Mouse (Mus musculus) hindbrain, postnatal 0 days (tissue): ENCODE measurements around the gene Palm2. TPM values are rescaled to one million over a fixed set of nuclear protein-coding genes. Genes with fewer than 3 reads are reported as not detected.

Experiments used
- ATAC-seq: fragments of 200-750 bp; cut with Nextera tagmentation; 2 replicates; pipeline ENCODE4 v1.8.0; 2017; ENCODE audit warnings: mild to moderate bottlenecking, moderate TSS enrichment, moderate library complexity
- DNase-seq: peaks from one replicate; pipeline ENCODE4 v3.0.0-alpha.2; 2015; ENCODE audit warnings: low spot score
- H3K27ac ChIP-seq: fragments of 300-500 bp; sonication (generic); 2 replicates; pipeline ENCODE4 v1.5.1; 2014; ENCODE audit warnings: mild to moderate bottlenecking
- H3K27me3 ChIP-seq: fragments of 300-500 bp; sonication (generic); 2 replicates; pipeline ENCODE4 v1.6.1; 2014; ENCODE audit warnings: low read length, mixed read lengths; ENCODE audit not compliant: insufficient read depth
- H3K36me3 ChIP-seq: fragments of 300-500 bp; sonication (generic); 2 replicates; pipeline ENCODE4 v1.6.1; 2014; ENCODE audit warnings: low read length, mixed read lengths; ENCODE audit not compliant: insufficient read depth
- H3K4me1 ChIP-seq: fragments of 300-500 bp; sonication (generic); 2 replicates; pipeline ENCODE4 v1.6.1; 2014; ENCODE audit warnings: antibody characterized with exemption, low read length, mixed read lengths; ENCODE audit not compliant: insufficient read depth
- H3K4me2 ChIP-seq: fragments of 300-500 bp; sonication (generic); 2 replicates; pipeline ENCODE4 v1.6.1; 2014; ENCODE audit warnings: low read depth, mild to moderate bottlenecking, low read length, moderate library complexity, mixed read lengths
- H3K4me3 ChIP-seq: fragments of 300-500 bp; sonication (generic); 2 replicates; pipeline ENCODE4 v1.5.1; 2014; ENCODE audit warnings: low read length
- H3K9ac ChIP-seq: fragments of 300-500 bp; sonication (generic); replicated peaks from 2 replicates; pipeline ENCODE4 v1.6.1; 2014; ENCODE audit warnings: mild to moderate bottlenecking, low read length, moderate library complexity, mixed read lengths
- H3K9me3 ChIP-seq: fragments of 300-500 bp; sonication (generic); 2 replicates; pipeline ENCODE4 v1.6.1; 2016; ENCODE audit warnings: low read length, mixed read lengths
- CTCF ChIP-seq: IDR thresholded peaks from 2 replicates; pipeline ENCODE4 v1.5.1; 2016; ENCODE audit warnings: antibody characterized with exemption, control low read depth, low read depth
- WGBS: fragments of 180-500 bp; shearing (Covaris S2); extraction: QIAGEN DNeasy Blood & Tissue Kit; methylation state at CpG from one replicate; pipeline ENCODE4 v1.1.7; 2014; 5-methylcytosine and 5-hydroxymethylcytosine counted together
- polyA plus RNA-seq: library from polyadenylated mRNA; unstranded; fragments of >200 nt; fragmentation: Nextera tagmentation; extraction: Ambion mirVana; gene quantifications from 2 replicates; pipeline ENCODE4 v1.2.1, GENCODE M21; 2015
- total RNA-seq: library from RNA; depleted of rRNA; stranded (reverse); fragments of >200 nt; gene quantifications from 2 replicates; pipeline ENCODE4 v1.2.3, GENCODE M21; 2014

Palm2 gene
- total and polyA plus RNA-seq, 2 experiments from 2014 or later = 15.4 to 19.9 TPM

DNA sequence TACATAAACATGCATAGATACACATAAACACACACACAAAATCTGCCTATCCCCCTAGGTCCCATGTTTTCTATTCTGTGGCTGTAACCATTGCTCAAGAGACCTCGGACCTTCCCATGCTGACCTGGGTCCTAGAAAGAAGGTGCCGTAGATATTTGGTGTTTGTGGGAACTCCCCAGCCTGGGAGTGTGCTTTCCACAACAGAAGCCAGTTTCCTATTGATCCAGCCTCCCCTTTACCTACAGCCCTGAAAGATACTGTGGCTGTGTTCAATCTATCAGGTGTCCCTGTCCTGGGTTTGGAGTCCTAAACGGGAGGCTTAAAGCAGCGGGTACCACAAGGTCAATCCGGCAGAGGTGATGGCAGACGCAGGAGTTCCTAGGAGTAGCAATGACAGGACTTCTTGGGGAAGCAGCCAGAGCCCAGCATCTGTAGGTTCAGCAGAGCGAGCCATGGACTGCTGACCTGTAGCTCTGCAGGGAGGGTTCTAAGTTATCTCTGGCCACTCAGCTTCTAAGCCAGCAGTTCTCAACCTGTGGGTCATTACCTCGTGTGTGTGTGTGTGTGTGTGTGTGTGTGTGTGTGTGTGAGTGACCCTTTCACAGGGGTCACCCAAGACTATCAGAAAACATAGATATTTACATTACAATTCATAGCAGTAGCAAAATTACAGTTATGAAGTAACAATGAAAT lies 79.3 kb downstream of the Palm2 start:
- WGBS = 78% methylated on average over 8 of the region's 8 CpGs
- Histone ChIP-seq H3K4me1 (no peaks in the 10 kb centered on the region), H3K9me3 (no peaks in the 10 kb centered on the region), H3K27me3 (no peaks in the 10 kb centered on the region), H3K4me2 (no peak overlapping the region), H3K4me3 (no peak overlapping the region), H3K9ac (no peak overlapping the region), H3K36me3 (no peaks in the 10 kb centered on the region), H3K27ac (no peak overlapping the region)
- no peak for ATAC-seq
- TF ChIP-seq CTCF = no peak
- DNase-seq = no peak

GRCm38 (mm10) chr4:57514003-57514937 lies 80.2 kb downstream of the Palm2 start:
- no peaks in the 10 kb centered on the region for H3K9me3 ChIP-seq
- TF ChIP-seq CTCF = no peak
- H3K4me2 ChIP-seq = no peak overlapping the region
- H3K4me3 ChIP-seq = no peak overlapping the region
- no peaks in the 10 kb centered on the region for H3K27me3 ChIP-seq
- ATAC-seq (no peak), DNase-seq (no peak)
- 82% methylated on average over 31 of the region's 31 CpGs for WGBS
- no peaks in the 10 kb centered on the region for H3K4me1 ChIP-seq
- no peak overlapping the region for H3K9ac ChIP-seq
- no peak overlapping the region for H3K27ac ChIP-seq
- H3K36me3 ChIP-seq = no peaks in the 10 kb centered on the region

- no peak for DNase-seq
- Histone ChIP-seq H3K4me3 (no peak overlapping the region), H3K9me3 (no peaks in the 10 kb centered on the region), H3K27ac (no peak overlapping the region), H3K9ac (no peak overlapping the region), H3K4me2 (no peak overlapping the region), H3K4me1 (no peaks in the 10 kb centered on the region), H3K27me3 (no peaks in the 10 kb centered on the region), H3K36me3 (no peaks in the 10 kb centered on the region)
- WGBS = 82% methylated on average over 2 of the region's 2 CpGs
- no peak for ATAC-seq
- TF ChIP-seq CTCF = no peak
Measured at GRCm38 (mm10) chr4:57515356-57515755, 81.3 kb downstream of the Palm2 start.

DNA sequence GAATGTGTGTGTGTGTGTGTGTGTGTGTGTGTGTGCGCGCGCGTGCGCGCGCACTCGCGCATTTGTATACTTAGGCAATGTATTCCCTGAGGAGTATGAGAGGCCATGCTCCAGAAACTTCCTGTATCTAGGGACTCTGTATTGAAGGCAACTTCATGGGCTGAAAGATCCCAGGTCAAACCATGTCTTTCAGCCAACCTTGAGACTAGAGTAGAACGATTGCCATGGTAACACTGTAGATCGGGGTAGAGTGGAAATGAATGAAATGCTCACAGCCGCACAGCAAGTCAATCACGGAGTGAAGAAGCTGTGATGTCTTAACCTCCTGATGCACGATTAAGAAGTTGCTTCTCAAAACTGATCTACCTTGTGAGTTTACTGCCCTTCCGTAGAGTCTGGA lies 89.4 kb downstream of the Palm2 start:
- no peak overlapping the region for H3K4me3 ChIP-seq
- no peaks in the 10 kb centered on the region for H3K36me3 ChIP-seq
- 89% methylated on average over 15 of the region's 15 CpGs for WGBS
- H3K27me3 ChIP-seq = no peaks in the 10 kb centered on the region
- no peak for DNase-seq
- H3K4me2 ChIP-seq = no peak overlapping the region
- H3K9me3 ChIP-seq = no peaks in the 10 kb centered on the region
- no peak for TF ChIP-seq CTCF
- H3K4me1 ChIP-seq = 0 out of 2 replicates have a peak, but pooled peaks cover 3% of the 10 kb centered on the region
- no peak overlapping the region for H3K27ac ChIP-seq
- H3K9ac ChIP-seq = no peak overlapping the region
- ATAC-seq = no peak

GRCm38 (mm10) chr4:57524461-57524860 lies 90.4 kb downstream of the Palm2 start:
- Histone ChIP-seq H3K4me1 (0 out of 2 replicates have a peak, but pooled peaks cover 3% of the 10 kb centered on the region), H3K4me3 (no peak overlapping the region), H3K36me3 (no peaks in the 10 kb centered on the region), H3K27me3 (no peaks in the 10 kb centered on the region), H3K9me3 (no peaks in the 10 kb centered on the region), H3K9ac (no peak overlapping the region), H3K4me2 (no peak overlapping the region), H3K27ac (no peak overlapping the region)
- DNase-seq = peak; percentile 15
- WGBS = 44% methylated on average over 3 of the region's 3 CpGs
- ATAC-seq = no peak
- no peak for TF ChIP-seq CTCF

GRCm38 (mm10) chr4:57525221-57526011 lies 91.4 kb downstream of the Palm2 start:
- no peaks in the 10 kb centered on the region for H3K36me3 ChIP-seq
- H3K27me3 ChIP-seq = no peaks in the 10 kb centered on the region
- no peak overlapping the region for H3K4me2 ChIP-seq
- DNase-seq = no peak
- no peak overlapping the region for H3K9ac ChIP-seq
- no peak overlapping the region for H3K4me3 ChIP-seq
- 74% methylated on average over 9 of the region's 9 CpGs for WGBS
- no peak overlapping the region for H3K27ac ChIP-seq
- TF ChIP-seq CTCF = no peak
- 0 out of 2 replicates have a peak, but pooled peaks cover 3% of the 10 kb centered on the region for H3K4me1 ChIP-seq
- H3K9me3 ChIP-seq = no peaks in the 10 kb centered on the region
- no peak for ATAC-seq
